Mouse (Mus musculus): ENCODE data around the gene Rbl1. TPM values are rescaled to one million over a fixed set of nuclear protein-coding genes. Genes with fewer than 3 reads are reported as not detected.

Gene Rbl1
- total and polyA plus RNA-seq, 2 experiments from 2014 or later = 6.0 to 18.5 TPM

DNA sequence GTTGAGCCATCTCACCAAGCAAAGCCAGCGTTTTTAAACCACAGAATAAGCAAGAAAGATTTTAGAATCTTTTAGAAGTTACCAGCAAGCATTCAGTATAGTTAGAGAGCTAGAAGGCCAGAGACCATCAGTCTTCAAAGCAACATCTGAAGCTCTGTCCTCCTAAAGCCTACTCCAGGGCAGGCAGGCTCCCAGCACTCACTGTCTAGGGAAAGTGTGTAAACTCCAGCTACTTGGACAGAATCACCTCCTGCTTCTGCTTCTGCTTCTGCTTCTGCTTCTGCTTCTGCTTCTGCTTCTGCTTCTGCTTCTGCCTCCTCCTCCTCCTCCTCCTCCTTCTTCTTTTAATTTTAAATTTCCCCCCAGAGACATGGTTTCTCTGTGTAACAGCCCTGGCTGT, 48.3 kb downstream of the Rbl1 start:
- ATAC-seq (ENCODE audit: insufficient read depth, low read depth) = no peak

DNA sequence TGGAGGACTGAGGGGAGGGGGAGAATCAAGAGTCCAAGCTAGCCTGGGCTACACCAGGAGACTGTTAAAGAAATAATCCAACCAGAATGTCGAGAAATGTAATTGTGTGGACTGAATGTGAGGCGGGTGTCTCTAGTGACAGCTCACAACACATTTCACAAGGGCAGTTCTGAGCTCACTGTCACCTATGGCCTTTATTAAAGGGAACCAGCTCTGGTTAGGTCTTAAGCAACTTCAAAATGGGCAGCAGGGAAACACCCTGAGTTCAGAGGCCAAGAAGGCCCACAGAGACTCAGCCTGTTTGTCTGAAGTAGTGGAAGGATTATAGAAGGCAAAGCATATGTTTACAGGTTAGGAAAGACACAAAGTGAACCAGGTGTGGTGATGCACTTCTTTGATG, 51.1 kb downstream of the Rbl1 start:
- no peaks in the 10 kb centered on the region for H3K9me3 ChIP-seq (replicated peaks; ENCODE audit: control insufficient read depth, low read length)
- no peak overlapping the region for H3K4me3 ChIP-seq (ENCODE audit: low read depth, low read length)
- no peak overlapping the region for H3K27ac ChIP-seq (ENCODE audit: low read depth)
- H3K9ac ChIP-seq (replicated peaks; ENCODE audit: low read depth, low read length) = no peak overlapping the region
- H3K4me1 ChIP-seq (ENCODE audit: control insufficient read depth, insufficient read depth) = no peaks in the 10 kb centered on the region
- no peak for ATAC-seq (ENCODE audit: insufficient read depth, low read depth)
- H3K36me3 ChIP-seq (replicated peaks; ENCODE audit: control insufficient read depth, insufficient read depth, low read length) = peaks cover 45% of the 10 kb centered on the region
- DNase-seq (ENCODE audit: low spot score) = no peak
- no peak overlapping the region for H3K4me2 ChIP-seq (ENCODE audit: low read depth, low read length)
- 82% methylated on average over 2 of the region's 2 CpGs for WGBS
- no peaks in the 10 kb centered on the region for H3K27me3 ChIP-seq (ENCODE audit: control insufficient read depth, insufficient read depth, low read length)
- TF ChIP-seq EP300 (IDR thresholded peaks at IDR 0.05; ENCODE audit: low read depth) (no peak), CTCF (IDR thresholded peaks at IDR 0.05; ENCODE audit: low read depth) (no peak)

More for the DNA sequence above, 48.3 kb downstream of the Rbl1 start:
- no peak overlapping the region for H3K4me3 ChIP-seq (ENCODE audit: low read depth, low read length)
- no peak overlapping the region for H3K4me2 ChIP-seq (ENCODE audit: low read depth, low read length)
- H3K9me3 ChIP-seq (replicated peaks; ENCODE audit: control insufficient read depth, low read length) = no peaks in the 10 kb centered on the region
- H3K36me3 ChIP-seq (replicated peaks; ENCODE audit: control insufficient read depth, insufficient read depth, low read length) = peaks cover 46% of the 10 kb centered on the region
- TF ChIP-seq CTCF (IDR thresholded peaks at IDR 0.05; ENCODE audit: low read depth) (no peak), EP300 (IDR thresholded peaks at IDR 0.05; ENCODE audit: low read depth) (no peak)
- no peak for DNase-seq (ENCODE audit: low spot score)
- no peaks in the 10 kb centered on the region for H3K27me3 ChIP-seq (ENCODE audit: control insufficient read depth, insufficient read depth, low read length)
- WGBS = 83% methylated on average over 1 of the region's 1 CpGs
- H3K4me1 ChIP-seq (ENCODE audit: control insufficient read depth, insufficient read depth) = no peaks in the 10 kb centered on the region
- no peak overlapping the region for H3K27ac ChIP-seq (ENCODE audit: low read depth)
- H3K9ac ChIP-seq (replicated peaks; ENCODE audit: low read depth, low read length) = no peak overlapping the region

DNA sequence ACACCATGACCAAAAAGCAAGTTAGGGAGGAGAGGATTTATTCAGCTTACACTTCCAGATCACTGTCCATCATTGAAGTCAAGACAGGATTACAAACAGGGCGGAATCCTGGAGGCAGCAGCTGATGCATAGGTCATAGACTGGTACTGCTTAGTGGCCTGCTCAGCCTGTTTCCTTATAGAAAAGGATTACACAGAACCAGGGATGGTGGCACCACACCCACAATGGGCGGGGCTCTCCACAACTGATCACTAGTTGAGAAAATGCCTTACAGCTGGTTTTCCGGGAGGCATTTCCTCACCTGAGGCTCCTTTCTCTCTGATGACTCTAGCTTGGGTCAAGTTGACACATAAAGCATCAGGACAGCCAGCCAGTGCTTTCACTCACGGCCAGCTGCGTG, 55.9 kb downstream of the Rbl1 start:
- H3K27ac ChIP-seq (ENCODE audit: low read depth) = no peak overlapping the region
- no peak for DNase-seq (ENCODE audit: low spot score)
- H3K9me3 ChIP-seq (replicated peaks; ENCODE audit: control insufficient read depth, low read length) = no peaks in the 10 kb centered on the region
- no peaks in the 10 kb centered on the region for H3K27me3 ChIP-seq (ENCODE audit: control insufficient read depth, insufficient read depth, low read length)
- no peak overlapping the region for H3K9ac ChIP-seq (replicated peaks; ENCODE audit: low read depth, low read length)
- no peak overlapping the region for H3K4me3 ChIP-seq (ENCODE audit: low read depth, low read length)
- peaks cover 48% of the 10 kb centered on the region for H3K36me3 ChIP-seq (replicated peaks; ENCODE audit: control insufficient read depth, insufficient read depth, low read length)
- H3K4me2 ChIP-seq (ENCODE audit: low read depth, low read length) = no peak overlapping the region
- TF ChIP-seq CTCF (IDR thresholded peaks at IDR 0.05; ENCODE audit: low read depth) (no peak), EP300 (IDR thresholded peaks at IDR 0.05; ENCODE audit: low read depth) (no peak)
- 94% methylated on average over 5 of the region's 5 CpGs for WGBS
- ATAC-seq (ENCODE audit: insufficient read depth, low read depth) = no peak
- H3K4me1 ChIP-seq (ENCODE audit: control insufficient read depth, insufficient read depth) = no peaks in the 10 kb centered on the region

DNA sequence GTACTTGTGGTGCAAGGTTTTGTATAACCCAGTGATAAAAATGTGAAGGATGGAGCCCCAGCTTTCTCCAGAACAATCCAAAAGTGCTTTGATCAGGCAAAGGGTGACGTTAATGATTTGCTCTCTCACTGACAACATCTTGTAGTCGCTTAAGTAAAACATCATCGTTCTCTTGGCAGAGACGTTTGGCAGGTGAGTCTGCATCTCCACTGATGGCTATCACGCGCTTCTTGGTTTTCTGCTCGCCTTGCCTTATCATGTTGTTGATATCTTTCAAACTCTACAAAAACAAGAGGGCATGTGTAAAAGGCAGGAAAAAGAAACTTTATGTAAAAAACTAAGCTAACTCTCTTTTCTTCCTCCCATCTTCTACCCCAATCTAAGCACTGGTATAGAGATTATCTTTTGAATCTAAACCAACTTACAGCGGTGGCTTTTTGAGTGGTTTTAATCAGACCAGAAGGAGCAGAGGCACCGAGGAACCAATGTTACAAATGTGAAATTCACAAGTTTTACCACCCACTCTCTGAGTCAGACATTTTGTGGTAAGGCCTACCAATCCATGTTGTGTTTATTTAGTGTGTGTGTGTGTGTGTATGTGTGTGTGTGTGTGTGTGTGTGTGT, 56.8 kb downstream of the Rbl1 start:
- WGBS = 84% methylated on average over 9 of the region's 9 CpGs
- no peak overlapping the region for H3K27ac ChIP-seq (ENCODE audit: low read depth)
- peaks cover 48% of the 10 kb centered on the region for H3K36me3 ChIP-seq (replicated peaks; ENCODE audit: control insufficient read depth, insufficient read depth, low read length)
- ATAC-seq (ENCODE audit: insufficient read depth, low read depth) (no peak), DNase-seq (ENCODE audit: low spot score) (no peak)
- no peak overlapping the region for H3K4me2 ChIP-seq (ENCODE audit: low read depth, low read length)
- H3K9me3 ChIP-seq (replicated peaks; ENCODE audit: control insufficient read depth, low read length) = no peaks in the 10 kb centered on the region
- no peaks in the 10 kb centered on the region for H3K4me1 ChIP-seq (ENCODE audit: control insufficient read depth, insufficient read depth)
- H3K9ac ChIP-seq (replicated peaks; ENCODE audit: low read depth, low read length) = no peak overlapping the region
- H3K27me3 ChIP-seq (ENCODE audit: control insufficient read depth, insufficient read depth, low read length) = no peaks in the 10 kb centered on the region
- TF ChIP-seq CTCF (IDR thresholded peaks at IDR 0.05; ENCODE audit: low read depth) = no peak
- no peak for TF ChIP-seq EP300 (IDR thresholded peaks at IDR 0.05; ENCODE audit: low read depth)
- no peak overlapping the region for H3K4me3 ChIP-seq (ENCODE audit: low read depth, low read length)

DNA sequence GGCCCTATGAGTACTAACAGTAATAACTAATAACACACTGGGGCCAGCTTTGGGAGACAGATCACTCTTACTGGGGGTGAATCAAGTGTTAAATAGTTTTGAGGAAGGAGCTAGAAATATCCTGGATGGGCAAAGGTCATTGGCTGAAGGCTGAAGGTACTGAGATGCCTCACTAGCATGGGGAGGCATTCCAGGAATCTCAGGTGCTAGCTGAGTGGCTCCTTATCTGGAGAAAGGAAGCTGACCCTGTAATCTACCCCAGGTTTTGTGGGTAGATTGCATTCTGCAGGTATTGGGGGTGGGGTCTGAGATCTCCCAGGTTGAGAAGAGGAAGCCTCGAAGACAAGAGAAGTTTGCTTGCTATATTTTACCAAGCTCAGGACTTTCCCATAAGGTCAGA, 59.2 kb downstream of the Rbl1 start:
- Histone ChIP-seq H3K27me3 (ENCODE audit: control insufficient read depth, insufficient read depth, low read length) (no peaks in the 10 kb centered on the region), H3K9me3 (replicated peaks; ENCODE audit: control insufficient read depth, low read length) (no peaks in the 10 kb centered on the region), H3K4me2 (ENCODE audit: low read depth, low read length) (no peak overlapping the region), H3K9ac (replicated peaks; ENCODE audit: low read depth, low read length) (no peak overlapping the region), H3K4me3 (ENCODE audit: low read depth, low read length) (no peak overlapping the region), H3K4me1 (ENCODE audit: control insufficient read depth, insufficient read depth) (no peaks in the 10 kb centered on the region), H3K27ac (ENCODE audit: low read depth) (no peak overlapping the region), H3K36me3 (replicated peaks; ENCODE audit: control insufficient read depth, insufficient read depth, low read length) (peaks cover 27% of the 10 kb centered on the region)
- WGBS = 70% methylated on average over 1 of the region's 1 CpGs
- no peak for ATAC-seq (ENCODE audit: insufficient read depth, low read depth)
- TF ChIP-seq EP300 (IDR thresholded peaks at IDR 0.05; ENCODE audit: low read depth) (no peak), CTCF (IDR thresholded peaks at IDR 0.05; ENCODE audit: low read depth) (no peak)
- no peak for DNase-seq (ENCODE audit: low spot score)

- no peak overlapping the region for H3K4me2 ChIP-seq (ENCODE audit: low read depth, low read length)
- ATAC-seq (ENCODE audit: insufficient read depth, low read depth) (no peak), DNase-seq (ENCODE audit: low spot score) (no peak)
- no peak overlapping the region for H3K9ac ChIP-seq (replicated peaks; ENCODE audit: low read depth, low read length)
- no peak overlapping the region for H3K27ac ChIP-seq (ENCODE audit: low read depth)
- H3K9me3 ChIP-seq (replicated peaks; ENCODE audit: control insufficient read depth, low read length) = no peaks in the 10 kb centered on the region; the same call in 1 of the 2 replicates
- H3K4me1 ChIP-seq (ENCODE audit: control insufficient read depth, insufficient read depth) = no peaks in the 10 kb centered on the region
- H3K4me3 ChIP-seq (ENCODE audit: low read depth, low read length) = no peak overlapping the region
- 74% methylated on average over 5 of the region's 5 CpGs for WGBS
- H3K27me3 ChIP-seq (ENCODE audit: control insufficient read depth, insufficient read depth, low read length) = no peaks in the 10 kb centered on the region
- peaks cover 17% of the 10 kb centered on the region; the same call in 1 of the 2 replicates for H3K36me3 ChIP-seq (replicated peaks; ENCODE audit: control insufficient read depth, insufficient read depth, low read length)
- no peak for TF ChIP-seq CTCF (IDR thresholded peaks at IDR 0.05; ENCODE audit: low read depth)
- no peak for TF ChIP-seq EP300 (IDR thresholded peaks at IDR 0.05; ENCODE audit: low read depth)
These were observed 60.2 kb downstream of the Rbl1 start for GRCm38 (mm10) chr2:157144132-157144531.

Measured in heart, postnatal 0 days (tissue).